Mouse (Mus musculus) thymus, adult 2 months (tissue): ENCODE data around the gene BC048403.

Experiments used
- CTCF ChIP-seq: fragments of 200-500 bp; IDR thresholded peaks from 2 replicates; pipeline ENCODE4 v1.5.1; 2012; ENCODE audit warnings: mild to moderate bottlenecking, control low read depth, low read length, moderate library complexity, borderline replicate concordance; ENCODE audit not compliant: control insufficient read depth, poor library complexity, insufficient read depth; ENCODE audit errors: extremely low read depth
- POLR2A ChIP-seq: fragments of 200-500 bp; IDR thresholded peaks from 2 replicates; pipeline ENCODE4 v1.6.1; 2012; ENCODE audit warnings: mild to moderate bottlenecking, low read length, control low read depth, moderate library complexity; ENCODE audit not compliant: control insufficient read depth, poor library complexity, insufficient read depth; ENCODE audit errors: extremely low read depth

- TF ChIP-seq CTCF (no peak), POLR2A (no peak)
Observed at GRCm38 (mm10) chr10:121716862-121717261, 22.9 kb upstream of the BC048403 start.
